9 mouse cellular contexts compared by ENCODE assay signal in the genomic region with DNA sequence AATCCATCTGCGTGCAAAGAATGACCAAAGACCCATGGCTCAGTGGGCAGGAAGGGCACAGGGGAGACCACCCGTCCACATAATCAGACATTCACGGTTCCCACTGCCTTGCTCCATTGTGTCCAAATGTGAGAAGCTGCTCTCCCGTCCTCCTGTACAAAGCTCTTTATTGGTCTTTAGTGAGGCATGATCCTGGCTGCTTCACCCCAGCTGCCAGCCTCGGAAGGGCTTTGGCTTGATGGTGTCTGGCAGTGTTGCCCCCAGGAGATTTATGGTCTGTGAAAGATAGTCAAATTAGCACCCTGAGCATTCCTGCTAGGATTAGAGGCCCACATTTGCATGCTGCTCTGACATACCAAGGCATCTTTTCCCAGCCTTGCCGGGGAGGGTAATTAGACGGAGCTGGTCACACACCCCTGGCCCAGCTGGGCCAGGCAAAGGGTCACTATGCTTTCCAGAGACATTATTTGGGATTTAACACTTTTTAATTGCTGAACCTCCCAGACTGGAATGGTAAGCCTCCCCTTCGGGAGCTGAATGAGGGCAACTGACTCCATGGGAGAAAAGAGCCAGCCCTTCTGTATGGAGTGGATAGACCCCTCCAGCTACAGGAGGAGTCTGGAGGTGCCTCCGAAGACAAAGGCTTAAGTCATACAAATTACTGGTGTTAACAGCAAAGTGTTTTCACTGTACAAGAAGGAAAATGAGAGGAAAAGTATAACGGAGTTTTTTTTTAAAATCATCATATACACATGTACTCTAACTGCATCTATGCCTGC. TPM values are rescaled to one million over a fixed set of nuclear protein-coding genes. Genes with fewer than 3 reads are reported as not detected.
DNase-seq lines count a peak whose midpoint lies in the region; ATAC-seq and TF ChIP-seq lines count a peak whose summit lies in the region.
"Had no signal": no experiment of that assay in that cellular context is flagged by ENCODE, and none has a peak within 500 bp of the region (broad histone marks: within the 10 kb centered on the region; RNA-seq: fewer than 3 reads in every experiment).

No protein-coding gene starts in this region.

- DNase-seq in Patski (ENCODE audit: low read depth, low spot score): peak; percentile 47
- DNase-seq in midbrain, postnatal 0 days (ENCODE audit: low spot score): peak; percentile 76
- DNase-seq in lung, postnatal 10 days: no peak
- no peak for DNase-seq in right cerebral cortex, postnatal 4 days
- no peak for DNase-seq in ovary, adult 18-20 months (ENCODE audit: low spot score)
- no peak for DNase-seq in cerebellum, postnatal 10 days

- peak overlapping the region; percentile 46; the same call in 1 of the 2 replicates for H3K27ac ChIP-seq in embryonic facial prominence, embryonic 12.5 days
- peak overlapping the region; percentile 85 for H3K27ac ChIP-seq in hindbrain, embryonic 13.5 days
- H3K27ac ChIP-seq in midbrain, postnatal 0 days (ENCODE audit: low read depth, low read length): peak overlapping the region; percentile 65

- H3K4me2 ChIP-seq in embryonic facial prominence, embryonic 12.5 days (replicated peaks): no peak overlapping the region
- 0 out of 2 replicates have a peak overlapping the region, but pooled peaks have one; percentile 15 for H3K4me2 ChIP-seq in hindbrain, embryonic 13.5 days
- no peak overlapping the region for H3K4me2 ChIP-seq in midbrain, postnatal 0 days (ENCODE audit: low read depth, low read length, poor library complexity, severe bottlenecking)

- POLR2A ChIA-PET in Patski (lab: Charles Lee): interaction anchor here (0.6 kb wide), 1 partner anchor 24 kb away, joined by 3 read pairs; no protein-coding TSS in a partner anchor

- in situ Hi-C loops in Patski (cut with MboI; ENCODE audit: low pct_unique_long_range_greater_than_20kb): no loop called here

- peaks cover 19% of the 10 kb centered on the region for H3K36me3 ChIP-seq in embryonic facial prominence, embryonic 12.5 days
- H3K36me3 ChIP-seq in hindbrain, embryonic 13.5 days: peaks cover 27% of the 10 kb centered on the region
- H3K36me3 ChIP-seq in midbrain, postnatal 0 days (ENCODE audit: insufficient read depth, low read length): peaks cover 13% of the 10 kb centered on the region

- no peak overlapping the region for H3K9ac ChIP-seq in embryonic facial prominence, embryonic 12.5 days
- peak overlapping the region; percentile 49; the same call in 1 of the 2 replicates for H3K9ac ChIP-seq in hindbrain, embryonic 13.5 days
- 0 out of 2 replicates have a peak overlapping the region, but pooled peaks have one; percentile 19 for H3K9ac ChIP-seq in midbrain, postnatal 0 days (replicated peaks; ENCODE audit: low read length, poor library complexity, severe bottlenecking)

- CTCF ChIA-PET in Patski (lab: Charles Lee): interaction anchor here (1.0 to 2.9 kb wide), 6 partner anchors 13 to 48 kb away, joined by 3 to 10 read pairs (median 4); partner anchors contain the start of gene Btaf1

- ATAC-seq in Patski: peak; percentile 59
- peak; percentile 50; the same call in 1 of the 2 replicates for ATAC-seq in embryonic facial prominence, embryonic 12.5 days (ENCODE audit: insufficient number of reproducible peaks, insufficient read depth, low FRiP score, low TSS enrichment)
- peak; percentile 82 for ATAC-seq in hindbrain, embryonic 13.5 days (ENCODE audit: low FRiP score)
- ATAC-seq in midbrain, postnatal 0 days (ENCODE audit: low FRiP score): peak; percentile 72
- ATAC-seq: intestine, postnatal 0 days had no signal

- H3K4me3 ChIP-seq in embryonic facial prominence, embryonic 12.5 days: no peak overlapping the region
- H3K4me3 ChIP-seq in hindbrain, embryonic 13.5 days: no peak overlapping the region
- H3K4me3 ChIP-seq in midbrain, postnatal 0 days (ENCODE audit: low read depth, low read length): no peak overlapping the region

- no peak for TF ChIP-seq CTCF in Patski (IDR thresholded peaks at IDR 0.05)
- no peak for TF ChIP-seq CTCF in midbrain, postnatal 0 days (IDR thresholded peaks at IDR 0.05)

- no peaks in the 10 kb centered on the region for H3K4me1 ChIP-seq in embryonic facial prominence, embryonic 12.5 days
- peaks cover 20% of the 10 kb centered on the region for H3K4me1 ChIP-seq in hindbrain, embryonic 13.5 days (replicated peaks)
- H3K4me1 ChIP-seq in midbrain, postnatal 0 days (ENCODE audit: insufficient read depth, low read length): peaks cover 6% of the 10 kb centered on the region; the same call in 1 of the 2 replicates

- WGBS in embryonic facial prominence, embryonic 12.5 days: 18% methylated on average over 10 of the region's 10 CpGs
- 7% methylated on average over 10 of the region's 10 CpGs for WGBS in hindbrain, embryonic 13.5 days
- 9% methylated on average over 10 of the region's 10 CpGs for WGBS in midbrain, postnatal 0 days

- H3K27me3 ChIP-seq in Patski: no peaks in the 10 kb centered on the region
- no peaks in the 10 kb centered on the region for H3K27me3 ChIP-seq in embryonic facial prominence, embryonic 12.5 days
- H3K27me3 ChIP-seq in hindbrain, embryonic 13.5 days: 0 out of 2 replicates have a peak, but pooled peaks cover 3% of the 10 kb centered on the region
- no peaks in the 10 kb centered on the region for H3K27me3 ChIP-seq in midbrain, postnatal 0 days (ENCODE audit: insufficient read depth, low read length)

- no peaks in the 10 kb centered on the region for H3K9me3 ChIP-seq in embryonic facial prominence, embryonic 12.5 days
- H3K9me3 ChIP-seq in hindbrain, embryonic 13.5 days: no peaks in the 10 kb centered on the region
- no peaks in the 10 kb centered on the region for H3K9me3 ChIP-seq in midbrain, postnatal 0 days (ENCODE audit: low read length)

RNA-seq across cellular contexts. Expression of gene Fgfbp3, which starts 22.4 kb away (rescaled TPM):
- 2.6 TPM for polyA plus RNA-seq in Patski (2021)
- polyA plus RNA-seq in embryonic facial prominence, embryonic 12.5 days (2016; fragmentation: Nextera tagmentation; extraction: Ambion mirVana): 10.8 and 11.2 TPM in 2 replicates
- 56.2 and 64.3 TPM in 2 replicates for polyA plus RNA-seq in hindbrain, embryonic 13.5 days (2015; fragmentation: Nextera tagmentation; extraction: Ambion mirVana)
- 30.4 and 36.0 TPM in 2 replicates for total RNA-seq in midbrain, postnatal 0 days (2014; rRNA removed)
- polyA plus RNA-seq in midbrain, postnatal 0 days (2015; fragmentation: Nextera tagmentation; extraction: Ambion mirVana): 28.7 and 30.5 TPM in 2 replicates

RNA-seq across cellular contexts. Expression of gene Btaf1, which starts 28.9 kb away (rescaled TPM):
- polyA plus RNA-seq in Patski (2021): 24.3 TPM
- 15.4 and 16.0 TPM in 2 replicates for polyA plus RNA-seq in embryonic facial prominence, embryonic 12.5 days (2016; fragmentation: Nextera tagmentation; extraction: Ambion mirVana)
- 9.8 and 10.1 TPM in 2 replicates for polyA plus RNA-seq in hindbrain, embryonic 13.5 days (2015; fragmentation: Nextera tagmentation; extraction: Ambion mirVana)
- total RNA-seq in midbrain, postnatal 0 days (2014; rRNA removed): 16.4 and 24.4 TPM in 2 replicates
- 2.9 and 3.5 TPM in 2 replicates for polyA plus RNA-seq in midbrain, postnatal 0 days (2015; fragmentation: Nextera tagmentation; extraction: Ambion mirVana)

Comparison
In these comparisons a context has a peak if more than half of its experiments do, and no peak if none do; other contexts are left out.
1. DNase-seq: peak in Patski (single experiment) and midbrain, postnatal 0 days (single experiment); none in lung, postnatal 10 days (single experiment), right cerebral cortex, postnatal 4 days (single experiment), ovary, adult 18-20 months (single experiment) and cerebellum, postnatal 10 days (0 of 2).
2. Peak in every context shown above with its lines, with median percentiles within 50 percentile points of each other: ATAC-seq and H3K27ac ChIP-seq.